Mouse (Mus musculus): Measurements from ENCODE around the gene Gngt2. TPM values are rescaled to one million over a fixed set of nuclear protein-coding genes. Genes with fewer than 3 reads are reported as not detected.

The Gngt2 gene
- polyA plus RNA-seq, 1 experiment from 2014 or later, result 16.8 TPM

DNA sequence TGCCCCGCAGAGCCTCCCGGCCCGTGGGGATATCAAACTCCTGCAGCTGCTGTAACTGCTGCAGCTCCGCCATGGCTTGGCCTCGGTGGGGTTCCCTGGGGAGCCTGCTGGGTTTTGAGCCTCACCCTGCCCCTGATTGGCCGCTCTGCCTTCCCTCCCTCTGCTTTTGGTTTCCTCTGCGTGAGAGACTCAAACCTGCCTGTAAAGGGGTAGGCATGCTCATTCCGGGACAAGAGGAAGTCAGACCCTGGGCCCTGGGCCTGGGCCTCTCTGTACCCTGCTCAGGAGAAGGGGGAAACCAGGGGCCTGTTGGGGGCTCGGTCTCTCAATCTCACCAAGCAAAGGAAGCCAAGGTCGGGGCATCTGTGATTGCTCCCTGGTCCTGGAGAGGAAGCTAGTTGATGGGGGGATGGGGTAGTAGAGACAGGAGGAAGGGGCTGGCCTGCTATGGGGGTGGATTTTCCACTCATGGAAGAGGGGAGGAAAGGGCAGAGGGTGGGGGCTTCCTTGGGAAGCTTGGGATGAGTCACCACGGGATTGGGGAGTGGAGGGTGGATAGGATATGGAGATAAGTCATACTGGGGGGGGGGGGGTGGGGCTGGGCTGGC is 5.2 kb downstream of the Gngt2 start, which contains the start of gene Abi3:
TSS of gene Abi3 (minus strand) at position 403 of the 608 bp plus-strand sequence.
- Histone ChIP-seq H3K4me1 (peaks cover 21% of the 10 kb centered on the region), H3K9me3 (replicated peaks) (no peaks in the 10 kb centered on the region), H3K4me3 (replicated peaks) (peak within 1 kb of the TSS; percentile 19), H3K27ac (replicated peaks) (peak within 1 kb of the TSS; percentile 39), H3K9ac (no peak within 1 kb of the TSS), H3K36me3 (no peaks in the 10 kb centered on the region), H3K4me2 (replicated peaks) (peak within 1 kb of the TSS; percentile 11; the same call in 1 of the 2 replicates), H3K27me3 (peaks cover 16% of the 10 kb centered on the region)
- 11% methylated on average over 11 of the region's 11 CpGs for WGBS
- ATAC-seq (ENCODE audit: insufficient number of reproducible peaks, low FRiP score, low TSS enrichment, low read depth), result peak; percentile 44; the same call in 1 of the 2 replicates

DNA sequence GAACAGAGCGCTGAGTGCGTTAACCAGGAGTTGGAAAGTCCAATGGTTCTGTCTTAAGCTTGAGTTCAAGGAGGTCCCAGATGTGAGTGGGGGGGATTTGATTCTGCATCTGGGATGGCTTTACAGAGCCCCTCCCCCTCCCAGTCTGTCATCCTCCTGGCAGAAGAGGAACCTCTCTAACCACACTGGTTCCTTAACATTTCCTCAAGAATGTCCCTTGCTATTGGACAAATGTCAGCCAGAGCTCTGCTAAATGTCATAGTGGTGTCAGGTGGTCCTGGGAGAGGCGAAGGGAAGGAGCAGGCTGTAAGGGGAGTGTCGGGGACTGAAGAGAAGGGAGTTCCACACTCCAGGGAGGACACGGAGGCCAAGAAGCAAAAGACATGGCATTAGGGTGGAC is 5.9 kb downstream of the Gngt2 start:
- Histone ChIP-seq H3K9me3 (replicated peaks) (no peaks in the 10 kb centered on the region), H3K4me1 (peaks cover 13% of the 10 kb centered on the region), H3K27ac (replicated peaks) (0 out of 2 replicates have a peak overlapping the region, but pooled peaks have one; percentile 22), H3K4me3 (replicated peaks) (no peak overlapping the region), H3K27me3 (peaks cover 16% of the 10 kb centered on the region; the same call in 1 of the 2 replicates), H3K9ac (no peak overlapping the region), H3K4me2 (replicated peaks) (no peak overlapping the region), H3K36me3 (no peaks in the 10 kb centered on the region)
- no peak for ATAC-seq (ENCODE audit: insufficient number of reproducible peaks, low FRiP score, low TSS enrichment, low read depth)
- WGBS, result 64% methylated on average over 5 of the region's 5 CpGs

DNA sequence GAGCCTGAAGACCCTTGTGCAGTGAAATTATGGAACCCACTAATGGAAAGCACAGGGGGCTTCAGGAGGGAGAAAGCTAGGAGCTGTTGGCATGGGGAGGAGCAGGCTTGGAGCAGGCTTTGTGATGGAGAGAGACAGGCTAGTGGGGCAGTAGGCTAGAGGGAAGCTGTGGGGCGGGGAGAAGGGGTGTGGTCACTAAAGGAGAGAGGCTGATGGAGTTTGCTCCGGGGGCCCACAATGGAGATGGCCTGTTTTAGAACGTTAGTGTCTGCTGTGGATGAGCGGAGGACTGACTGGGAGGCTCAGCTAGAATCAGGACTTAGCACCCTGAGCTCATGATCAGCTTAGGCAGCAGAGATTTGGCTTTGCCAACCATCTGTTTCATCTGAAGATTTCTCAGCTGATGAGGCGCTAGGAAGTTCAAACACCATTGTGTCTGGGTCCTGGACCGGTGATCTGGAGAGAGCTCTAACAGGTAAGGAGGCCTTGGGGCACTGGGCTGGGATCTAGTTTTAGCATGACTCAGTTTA is 6.5 kb downstream of the Gngt2 start:
- no peak overlapping the region for H3K27ac ChIP-seq (replicated peaks)

DNA sequence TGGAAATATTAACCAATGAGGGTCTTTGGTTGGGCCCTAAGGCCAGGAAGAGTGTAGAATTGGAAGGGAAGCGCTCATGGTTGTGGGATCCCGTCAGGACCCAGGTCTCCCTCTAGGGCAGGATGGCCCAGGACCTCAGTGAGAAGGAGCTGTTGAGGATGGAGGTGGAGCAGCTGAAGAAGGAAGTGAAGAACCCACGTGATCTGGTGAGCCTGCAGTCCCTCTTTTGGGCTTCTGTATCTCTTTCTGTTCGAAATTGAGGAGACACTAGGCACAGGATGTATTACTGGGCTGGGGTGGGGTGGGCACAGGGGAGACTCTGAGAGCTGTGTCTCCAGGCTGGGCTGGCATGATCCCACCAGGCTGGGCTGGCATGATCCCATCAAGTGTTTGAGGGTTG is 7.9 kb downstream of the Gngt2 start:
- ATAC-seq (ENCODE audit: insufficient number of reproducible peaks, low FRiP score, low TSS enrichment, low read depth), result no peak
- Histone ChIP-seq H3K27me3 (peaks cover 16% of the 10 kb centered on the region; the same call in 1 of the 2 replicates), H3K9ac (no peak overlapping the region), H3K4me2 (replicated peaks) (no peak overlapping the region), H3K4me1 (peaks cover 13% of the 10 kb centered on the region), H3K4me3 (replicated peaks) (no peak overlapping the region), H3K27ac (replicated peaks) (no peak overlapping the region), H3K36me3 (no peaks in the 10 kb centered on the region), H3K9me3 (replicated peaks) (no peaks in the 10 kb centered on the region)
- 59% methylated on average over 4 of the region's 4 CpGs for WGBS

More for the DNA sequence above, 6.5 kb downstream of the Gngt2 start:
- H3K27me3 ChIP-seq, result peaks cover 16% of the 10 kb centered on the region; the same call in 1 of the 2 replicates
- no peaks in the 10 kb centered on the region for H3K36me3 ChIP-seq
- no peak for ATAC-seq (ENCODE audit: insufficient number of reproducible peaks, low FRiP score, low TSS enrichment, low read depth)
- no peak overlapping the region for H3K4me2 ChIP-seq (replicated peaks)
- no peak overlapping the region for H3K9ac ChIP-seq
- 61% methylated on average over 6 of the region's 6 CpGs for WGBS
- H3K4me1 ChIP-seq, result peaks cover 13% of the 10 kb centered on the region
- H3K4me3 ChIP-seq (replicated peaks), result 0 out of 2 replicates have a peak overlapping the region, but pooled peaks have one; percentile 1
- no peaks in the 10 kb centered on the region for H3K9me3 ChIP-seq (replicated peaks)

DNA sequence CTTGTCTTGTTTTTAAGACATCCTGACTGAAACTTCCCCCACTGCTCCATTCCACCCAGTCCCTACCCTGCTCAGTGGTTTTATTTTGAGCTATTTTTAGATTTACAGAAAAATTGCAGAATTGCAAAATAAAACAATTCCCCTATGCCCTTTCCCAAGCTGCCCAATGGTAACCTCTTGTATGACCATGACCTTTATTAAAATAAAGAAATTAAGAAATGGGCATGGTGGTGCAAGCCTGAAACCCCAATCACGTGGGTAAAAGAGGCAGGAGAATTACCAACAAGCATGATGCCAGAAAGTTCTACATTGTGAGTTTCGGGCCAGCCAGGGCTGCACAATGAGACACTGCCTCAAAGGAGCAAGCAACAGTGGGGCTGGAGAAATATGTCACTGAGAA is 13.9 kb downstream of the Gngt2 start:
- Histone ChIP-seq H3K27me3 (0 out of 2 replicates have a peak, but pooled peaks cover 4% of the 10 kb centered on the region), H3K4me3 (replicated peaks) (no peak overlapping the region), H3K4me2 (replicated peaks) (no peak overlapping the region), H3K9me3 (replicated peaks) (no peaks in the 10 kb centered on the region), H3K36me3 (no peaks in the 10 kb centered on the region), H3K4me1 (no peaks in the 10 kb centered on the region), H3K9ac (no peak overlapping the region), H3K27ac (replicated peaks) (no peak overlapping the region)
- no peak for ATAC-seq (ENCODE audit: insufficient number of reproducible peaks, low FRiP score, low TSS enrichment, low read depth)
- WGBS, result 74% methylated on average over 2 of the region's 2 CpGs

DNA sequence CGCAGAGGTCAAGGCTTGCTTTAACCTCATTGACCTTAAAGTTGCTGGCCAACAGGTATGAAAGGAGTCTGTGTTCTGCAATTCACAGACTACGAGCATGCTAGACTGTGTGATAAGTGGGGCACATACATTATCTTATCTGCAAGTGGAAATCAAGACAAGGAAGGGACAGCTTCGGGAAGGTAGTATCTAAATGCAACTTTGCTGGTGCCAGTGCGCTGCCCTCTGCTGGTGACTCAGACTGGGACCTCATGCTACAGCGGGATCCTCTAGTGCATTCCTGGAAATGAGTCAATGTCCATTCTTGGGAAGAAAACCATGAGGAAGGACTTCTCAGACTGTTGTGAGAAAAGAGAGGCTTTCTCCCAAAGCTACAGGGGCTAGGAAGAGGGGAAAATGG is 16.7 kb downstream of the Gngt2 start:
- 0 out of 2 replicates have a peak, but pooled peaks cover 4% of the 10 kb centered on the region for H3K27me3 ChIP-seq
- H3K4me2 ChIP-seq (replicated peaks), result no peak overlapping the region
- no peaks in the 10 kb centered on the region for H3K4me1 ChIP-seq
- H3K36me3 ChIP-seq, result no peaks in the 10 kb centered on the region
- H3K27ac ChIP-seq (replicated peaks), result no peak overlapping the region
- ATAC-seq (ENCODE audit: insufficient number of reproducible peaks, low FRiP score, low TSS enrichment, low read depth), result no peak
- no peaks in the 10 kb centered on the region for H3K9me3 ChIP-seq (replicated peaks)
- no peak overlapping the region for H3K9ac ChIP-seq
- 55% methylated on average over 5 of the region's 5 CpGs for WGBS
- H3K4me3 ChIP-seq (replicated peaks), result no peak overlapping the region

DNA sequence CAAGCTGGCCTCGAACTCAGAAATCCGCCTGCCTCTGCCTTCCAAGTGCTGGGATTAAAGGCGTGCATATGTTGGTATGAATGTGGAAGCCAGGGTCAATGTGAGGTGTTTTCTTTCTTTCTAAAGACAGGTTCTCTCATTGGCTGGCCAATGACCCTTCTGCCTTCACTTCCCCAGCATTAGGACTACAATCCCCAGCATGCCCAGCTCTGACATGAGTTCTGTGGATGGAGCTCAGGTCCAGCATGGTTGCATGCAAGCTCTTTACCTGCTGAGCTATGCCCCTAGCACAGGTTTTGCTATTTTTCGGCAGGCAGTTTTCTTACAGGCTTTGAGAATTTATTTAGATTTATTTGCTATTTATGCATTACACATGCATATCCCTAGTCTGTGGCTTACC is 20.3 kb downstream of the Gngt2 start:
- Histone ChIP-seq H3K9ac (no peak overlapping the region), H3K27me3 (0 out of 2 replicates have a peak, but pooled peaks cover 4% of the 10 kb centered on the region), H3K9me3 (replicated peaks) (no peaks in the 10 kb centered on the region), H3K4me1 (peaks cover 8% of the 10 kb centered on the region), H3K36me3 (no peaks in the 10 kb centered on the region), H3K27ac (replicated peaks) (no peak overlapping the region), H3K4me2 (replicated peaks) (no peak overlapping the region), H3K4me3 (replicated peaks) (no peak overlapping the region)
- 79% methylated on average over 4 of the region's 4 CpGs for WGBS
- ATAC-seq (ENCODE audit: insufficient number of reproducible peaks, low FRiP score, low TSS enrichment, low read depth), result no peak

DNA sequence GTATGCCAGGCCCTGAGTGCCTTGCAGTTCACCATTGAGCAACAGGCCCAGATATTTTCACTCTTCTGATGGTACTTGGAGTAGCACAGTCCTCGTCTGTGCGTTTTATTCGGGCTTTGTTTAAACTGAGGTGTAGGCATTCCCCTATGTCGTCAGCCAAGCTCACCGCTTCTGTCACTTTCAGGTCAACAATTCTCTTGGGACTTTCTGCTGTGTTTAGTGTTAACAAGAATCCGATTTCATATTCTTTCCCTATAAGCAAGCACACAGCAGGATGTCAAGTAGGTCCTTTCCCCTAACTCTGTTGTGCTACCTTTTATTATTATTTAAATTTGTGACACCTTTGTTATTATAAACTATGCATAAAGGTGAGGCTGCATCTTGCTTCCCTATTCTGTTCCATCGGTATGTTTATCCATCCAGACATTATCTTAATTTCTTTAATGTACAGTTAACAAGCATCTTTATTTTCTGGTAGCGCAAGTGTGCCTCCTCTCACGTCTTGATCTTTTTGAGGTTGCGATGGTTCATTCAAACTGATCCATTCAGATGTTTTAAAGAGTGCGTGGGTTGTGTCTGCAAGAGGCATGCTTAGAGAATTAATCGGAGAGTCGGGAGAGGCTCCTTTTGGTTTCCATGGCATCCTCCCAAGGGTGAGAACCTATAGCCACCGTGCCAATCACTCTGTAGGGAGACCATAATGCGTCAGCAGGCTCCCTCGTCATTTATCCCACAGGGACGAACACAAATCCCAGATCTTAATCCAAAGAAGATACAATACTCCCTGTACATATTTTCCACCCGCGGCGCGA is 20.9 kb downstream of the Gngt2 start:
- ATAC-seq (ENCODE audit: insufficient number of reproducible peaks, low FRiP score, low TSS enrichment, low read depth), result peak; percentile 16; the same call in 1 of the 2 replicates
- H3K27ac ChIP-seq (replicated peaks), result peak overlapping the region; percentile 97
- 19% methylated on average over 21 of the region's 21 CpGs for WGBS
- peak overlapping the region; percentile 63 for H3K4me3 ChIP-seq (replicated peaks)
- H3K4me2 ChIP-seq (replicated peaks), result peak overlapping the region; percentile 84
- H3K4me1 ChIP-seq, result peaks cover 8% of the 10 kb centered on the region
- H3K36me3 ChIP-seq, result no peaks in the 10 kb centered on the region
- H3K27me3 ChIP-seq, result no peaks in the 10 kb centered on the region
- no peaks in the 10 kb centered on the region for H3K9me3 ChIP-seq (replicated peaks)
- peak overlapping the region; percentile 66 for H3K9ac ChIP-seq

DNA sequence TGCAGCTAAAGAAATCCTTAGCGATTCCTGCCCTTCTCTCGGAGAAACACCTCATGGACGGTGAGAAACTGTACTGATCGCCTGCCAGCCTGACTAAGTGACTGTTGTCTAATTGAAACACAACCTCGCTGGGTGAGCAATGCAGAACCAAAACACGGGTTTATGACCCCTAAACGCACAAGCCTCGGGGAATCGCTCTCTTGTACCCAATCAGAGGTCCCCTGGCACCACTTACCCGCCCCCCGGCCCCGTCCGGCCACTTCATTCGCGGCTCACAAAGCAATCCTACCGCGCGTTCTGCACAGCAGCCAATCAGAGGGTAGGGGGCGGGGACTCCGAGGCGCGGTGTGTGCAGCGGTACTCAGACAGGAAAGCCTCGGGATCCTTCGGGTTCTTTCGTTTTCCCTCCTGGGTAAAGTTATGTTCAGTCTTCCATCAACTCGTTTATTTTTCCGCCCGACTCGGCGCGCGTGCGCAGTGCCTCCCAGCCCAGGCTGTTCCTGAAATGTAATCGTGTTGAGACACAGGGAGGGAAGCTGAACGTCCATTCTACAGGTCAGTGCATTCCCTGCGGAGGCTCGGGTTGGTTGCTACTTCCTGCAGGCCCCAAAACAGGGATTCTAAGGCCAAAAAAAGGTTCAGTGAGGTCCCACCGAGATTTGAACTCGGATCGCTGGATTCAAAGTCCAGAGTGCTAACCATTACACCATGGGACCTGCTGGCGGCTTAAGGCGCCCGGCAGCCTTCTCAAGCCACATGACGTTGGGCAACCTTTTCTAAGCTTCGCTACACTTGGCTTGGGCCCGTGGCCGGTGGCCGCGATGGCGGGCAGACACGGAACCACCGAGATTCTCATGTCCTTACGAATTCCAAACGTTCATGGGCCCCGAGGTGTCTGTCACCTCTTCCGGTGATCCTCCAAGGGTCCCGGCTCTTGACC is 21.8 kb downstream of the Gngt2 start:
- Histone ChIP-seq H3K27ac (replicated peaks) (peak overlapping the region; percentile 97), H3K9me3 (replicated peaks) (no peaks in the 10 kb centered on the region), H3K36me3 (no peaks in the 10 kb centered on the region), H3K4me2 (replicated peaks) (peak overlapping the region; percentile 84), H3K4me3 (replicated peaks) (peak overlapping the region; percentile 63), H3K9ac (peak overlapping the region; percentile 66), H3K27me3 (no peaks in the 10 kb centered on the region), H3K4me1 (peaks cover 8% of the 10 kb centered on the region)
- WGBS, result under 1% methylated on average over 58 of the region's 58 CpGs
- peak; percentile 98 for ATAC-seq (ENCODE audit: insufficient number of reproducible peaks, low FRiP score, low TSS enrichment, low read depth)

DNA sequence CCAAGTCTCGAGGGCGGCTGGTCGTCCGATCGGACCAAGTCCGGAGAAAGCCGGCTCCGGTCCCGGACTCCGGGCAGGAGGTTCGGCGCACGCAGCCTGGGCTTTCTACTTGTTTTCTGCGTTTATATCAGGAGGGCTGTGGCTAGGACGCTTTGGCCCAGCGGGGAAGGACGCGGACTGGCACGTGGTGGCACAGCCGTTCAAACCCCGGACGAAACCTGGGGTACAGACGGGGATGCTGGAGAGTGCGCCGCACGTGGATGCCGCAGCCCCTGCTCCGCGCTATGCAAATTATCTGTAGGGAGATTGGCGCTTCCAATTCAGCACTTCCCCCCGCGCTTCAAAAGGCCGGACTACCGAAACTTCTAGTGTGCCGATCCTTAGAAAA is 22.4 kb downstream of the Gngt2 start:
- WGBS, result under 1% methylated on average over 35 of the region's 35 CpGs
- H3K9ac ChIP-seq, result peak overlapping the region; percentile 31
- no peaks in the 10 kb centered on the region for H3K9me3 ChIP-seq (replicated peaks)
- H3K27me3 ChIP-seq, result no peaks in the 10 kb centered on the region
- peak overlapping the region; percentile 63 for H3K4me3 ChIP-seq (replicated peaks)
- peaks cover 8% of the 10 kb centered on the region for H3K4me1 ChIP-seq
- H3K36me3 ChIP-seq, result no peaks in the 10 kb centered on the region
- H3K27ac ChIP-seq (replicated peaks), result peak overlapping the region; percentile 97
- 0 out of 2 replicates have a peak, but pooled peaks have one; percentile 36 for ATAC-seq (ENCODE audit: insufficient number of reproducible peaks, low FRiP score, low TSS enrichment, low read depth)
- H3K4me2 ChIP-seq (replicated peaks), result peak overlapping the region; percentile 84

Measured in embryonic facial prominence, embryonic 15.5 days (tissue).